Mouse (Mus musculus): Measurements from ENCODE around the gene Nudt9. TPM values are rescaled to one million over a fixed set of nuclear protein-coding genes. Genes with fewer than 3 reads are reported as not detected.

Gene Nudt9
- polyA plus RNA-seq, 1 experiment from 2014 or later: 62.7 TPM

DNA sequence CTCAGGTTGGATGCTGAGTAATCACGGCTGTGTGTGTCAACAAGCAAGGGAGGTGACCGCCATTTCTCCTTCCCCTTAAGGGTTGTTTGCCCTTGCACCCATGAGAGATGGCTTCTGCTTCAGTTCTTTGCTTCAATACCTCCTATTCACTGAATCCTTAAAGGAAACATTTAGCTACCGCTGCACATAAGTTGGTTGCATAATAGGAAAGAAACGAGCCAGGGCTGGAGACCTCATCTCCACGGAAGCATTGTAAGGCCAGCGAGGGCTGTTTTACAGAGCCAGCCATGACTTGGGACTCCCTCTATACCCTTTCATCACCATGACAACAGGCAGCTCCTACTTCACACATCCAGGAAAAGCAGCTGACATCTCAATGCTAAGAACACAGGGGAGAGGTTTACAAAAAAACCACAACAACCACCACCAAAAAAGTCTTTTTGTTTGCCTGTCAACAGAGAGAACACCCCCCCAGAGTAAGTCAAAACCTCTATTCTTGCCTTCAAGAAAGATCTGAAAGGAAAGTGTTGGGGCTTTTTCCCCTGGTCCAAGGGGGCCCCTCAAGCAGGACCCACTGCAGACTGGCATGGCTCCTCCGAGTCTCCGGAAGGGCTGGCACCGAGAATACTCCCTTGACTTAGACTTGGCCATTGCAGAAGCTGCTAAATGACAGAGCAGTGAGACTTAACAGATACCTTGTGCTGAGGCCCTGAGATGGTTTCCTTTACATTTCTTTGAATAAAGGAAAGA is 64.2 kb downstream of the Nudt9 start:
- Histone ChIP-seq H3K9ac (no peak overlapping the region), H3K9me3 (replicated peaks) (no peaks in the 10 kb centered on the region), H3K4me3 (replicated peaks) (no peak overlapping the region), H3K27ac (replicated peaks) (0 out of 2 replicates have a peak overlapping the region, but pooled peaks have one; percentile 17), H3K4me2 (replicated peaks) (0 out of 2 replicates have a peak overlapping the region, but pooled peaks have one; percentile 6), H3K27me3 (no peaks in the 10 kb centered on the region), H3K4me1 (peaks cover 54% of the 10 kb centered on the region), H3K36me3 (no peaks in the 10 kb centered on the region)
- ATAC-seq (ENCODE audit: insufficient number of reproducible peaks, low FRiP score, low TSS enrichment, low read depth): no peak
- 48% methylated on average over 9 of the region's 9 CpGs for WGBS

DNA sequence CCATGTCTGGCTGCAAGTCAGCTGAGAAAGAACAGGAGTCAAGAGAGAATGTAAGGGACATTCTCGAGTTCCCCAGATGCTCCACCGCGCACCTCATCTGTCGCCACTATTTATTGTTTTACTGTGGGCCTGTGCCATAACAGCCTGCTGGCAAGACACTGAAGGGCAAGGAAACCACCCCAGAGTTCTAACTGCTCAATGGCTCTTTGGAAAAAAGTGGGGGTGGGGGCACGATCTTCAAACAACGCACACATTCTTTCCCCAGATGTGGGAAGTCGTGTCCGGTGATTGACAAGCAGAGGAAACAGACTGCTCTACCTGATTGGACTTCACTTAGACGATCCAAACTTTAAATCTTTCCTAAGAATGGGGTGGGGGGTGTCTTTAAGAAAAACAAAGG is 65.9 kb downstream of the Nudt9 start:
- H3K27ac ChIP-seq (replicated peaks): peak overlapping the region; percentile 69
- peak overlapping the region; percentile 35 for H3K4me2 ChIP-seq (replicated peaks)
- H3K9me3 ChIP-seq (replicated peaks): no peaks in the 10 kb centered on the region
- no peak overlapping the region for H3K9ac ChIP-seq
- WGBS: 11% methylated on average over 9 of the region's 9 CpGs
- H3K27me3 ChIP-seq: no peaks in the 10 kb centered on the region
- peaks cover 60% of the 10 kb centered on the region for H3K4me1 ChIP-seq
- no peak for ATAC-seq (ENCODE audit: insufficient number of reproducible peaks, low FRiP score, low TSS enrichment, low read depth)
- H3K36me3 ChIP-seq: no peaks in the 10 kb centered on the region
- H3K4me3 ChIP-seq (replicated peaks): peak overlapping the region; percentile 28

DNA sequence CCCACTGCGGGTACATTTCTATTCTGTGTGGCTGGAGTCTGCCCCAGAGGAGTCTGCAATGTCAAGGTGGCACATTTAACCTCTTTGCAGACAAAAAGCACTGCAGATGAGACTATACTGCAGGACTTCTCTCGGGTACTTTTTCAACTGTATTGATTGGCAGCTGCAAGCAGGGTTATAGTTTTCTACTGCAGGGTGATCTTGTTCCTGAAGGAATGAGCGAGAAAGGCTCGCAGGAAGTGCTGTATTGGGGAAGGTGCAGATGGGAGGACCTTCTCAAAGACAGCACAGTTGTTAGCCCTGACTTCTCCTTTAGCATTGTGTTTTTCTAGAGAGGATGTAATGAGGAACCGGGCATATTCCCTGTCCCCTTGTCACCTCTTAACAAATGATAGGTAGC is 66.4 kb downstream of the Nudt9 start:
- Histone ChIP-seq H3K9ac (no peak overlapping the region), H3K36me3 (no peaks in the 10 kb centered on the region), H3K4me3 (replicated peaks) (peak overlapping the region; percentile 28), H3K9me3 (replicated peaks) (no peaks in the 10 kb centered on the region), H3K4me2 (replicated peaks) (peak overlapping the region; percentile 35), H3K27me3 (no peaks in the 10 kb centered on the region), H3K4me1 (peaks cover 60% of the 10 kb centered on the region), H3K27ac (replicated peaks) (peak overlapping the region; percentile 69)
- 28% methylated on average over 5 of the region's 5 CpGs for WGBS
- no peak for ATAC-seq (ENCODE audit: insufficient number of reproducible peaks, low FRiP score, low TSS enrichment, low read depth)

DNA sequence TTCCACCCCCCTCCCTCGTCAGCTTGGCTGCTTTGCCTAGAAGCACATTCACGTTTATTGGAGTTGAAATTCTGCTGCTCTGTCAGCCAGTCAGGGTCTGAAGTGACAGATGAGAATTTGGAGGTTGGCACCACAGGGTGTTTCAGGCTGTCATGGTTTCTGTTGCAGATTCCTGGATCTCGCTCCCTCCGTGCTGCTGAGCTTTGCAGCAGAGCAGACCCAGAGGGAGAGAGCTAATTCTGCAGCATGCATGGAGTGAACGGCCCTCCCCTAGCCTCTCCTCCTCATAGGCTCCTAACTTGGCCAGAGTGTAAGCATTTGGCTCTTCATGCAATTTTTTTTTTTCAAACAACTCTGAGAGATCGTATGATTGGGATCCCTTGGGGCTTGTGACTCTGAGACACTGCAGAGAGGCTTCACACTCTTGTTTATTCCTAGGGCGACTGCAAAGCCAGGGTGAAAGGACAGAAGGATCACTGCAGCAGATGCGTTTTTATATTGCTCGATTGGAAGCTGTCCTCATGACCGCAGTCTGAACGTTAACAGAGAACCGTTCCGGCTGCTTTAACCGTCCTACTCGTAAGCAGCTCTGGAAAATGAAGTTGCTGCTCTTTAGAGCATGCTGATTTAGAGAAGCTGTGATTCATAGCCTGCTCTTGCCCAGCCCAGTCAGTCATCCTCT is 67.5 kb downstream of the Nudt9 start, which contains the start of gene Sparcl1:
Gene Sparcl1 (minus strand): TSS at position 243 of the 682 bp plus-strand sequence.
- peak within 1 kb of the TSS; percentile 28 for H3K4me3 ChIP-seq (replicated peaks)
- no peaks in the 10 kb centered on the region for H3K27me3 ChIP-seq
- peak within 1 kb of the TSS; percentile 40 for H3K4me2 ChIP-seq (replicated peaks)
- no peaks in the 10 kb centered on the region for H3K36me3 ChIP-seq
- WGBS: 20% methylated on average over 15 of the region's 15 CpGs
- H3K9me3 ChIP-seq (replicated peaks): no peaks in the 10 kb centered on the region
- peak; percentile 61; the same call in 1 of the 2 replicates for ATAC-seq (ENCODE audit: insufficient number of reproducible peaks, low FRiP score, low TSS enrichment, low read depth)
- H3K27ac ChIP-seq (replicated peaks): peak within 1 kb of the TSS; percentile 81
- H3K4me1 ChIP-seq: peaks cover 53% of the 10 kb centered on the region
- H3K9ac ChIP-seq: no peak within 1 kb of the TSS

Small RNA genes lying within 50 kb of the gene (microRNA-seq; reads per million reads assigned to microRNA genes)
- 2.9 reads per million, percentile 12 among the genes with 10 or more reads in this experiment for gene Mir5619 (ENCODE audit: borderline number of aligned reads)

Other genes with a start within 250 kb of the Nudt9 start
- 17.2 and 18.2 TPM in 2 replicates for gene Klhl8, start 135.0 kb upstream of the Nudt9 start, polyA plus RNA-seq (2015; fragmentation: Nextera tagmentation; extraction: Ambion mirVana)
- gene Hsd17b13, start 68.9 kb upstream of the Nudt9 start, polyA plus RNA-seq (2015; fragmentation: Nextera tagmentation; extraction: Ambion mirVana): 0.45 TPM in 1 of 2 replicates, not detected in the other
- gene Hsd17b11, start 24.4 kb upstream of the Nudt9 start, polyA plus RNA-seq (2015; fragmentation: Nextera tagmentation; extraction: Ambion mirVana): 3.8 and 4.0 TPM in 2 replicates
- 0.35 TPM in 1 of 2 replicates, not detected in the other for gene Gm17660, start 31.3 kb downstream of the Nudt9 start, polyA plus RNA-seq (2015; fragmentation: Nextera tagmentation; extraction: Ambion mirVana)
- 107 and 117 TPM in 2 replicates for gene Sparcl1, start 67.4 kb downstream of the Nudt9 start, polyA plus RNA-seq (2015; fragmentation: Nextera tagmentation; extraction: Ambion mirVana)
- gene Dspp, start 124.4 kb downstream of the Nudt9 start, polyA plus RNA-seq (2015; fragmentation: Nextera tagmentation; extraction: Ambion mirVana): 0.04 TPM in 1 of 2 replicates, not detected in the other
- 27.4 and 33.7 TPM in 2 replicates for gene Dmp1, start 156.3 kb downstream of the Nudt9 start, polyA plus RNA-seq (2015; fragmentation: Nextera tagmentation; extraction: Ambion mirVana)